Mouse (Mus musculus) kidney, adult 2 months (tissue): ENCODE results near the gene Dyx1c1.

ENCODE experiments used
- CTCF ChIP-seq: fragments of 200-500 bp; conservative IDR thresholded peaks from 2 replicates; pipeline ENCODE4 v1.5.1; 2011; ENCODE audit warnings: low read depth, mild to moderate bottlenecking, control low read depth, low read length, moderate library complexity, mixed read lengths; ENCODE audit not compliant: insufficient read depth, insufficient read length
- POLR2A ChIP-seq: fragments of 200-500 bp; IDR thresholded peaks from one replicate; pipeline ENCODE4 v1.6.1; 2011; ENCODE audit warnings: low read depth, low read length, control low read depth

DNA sequence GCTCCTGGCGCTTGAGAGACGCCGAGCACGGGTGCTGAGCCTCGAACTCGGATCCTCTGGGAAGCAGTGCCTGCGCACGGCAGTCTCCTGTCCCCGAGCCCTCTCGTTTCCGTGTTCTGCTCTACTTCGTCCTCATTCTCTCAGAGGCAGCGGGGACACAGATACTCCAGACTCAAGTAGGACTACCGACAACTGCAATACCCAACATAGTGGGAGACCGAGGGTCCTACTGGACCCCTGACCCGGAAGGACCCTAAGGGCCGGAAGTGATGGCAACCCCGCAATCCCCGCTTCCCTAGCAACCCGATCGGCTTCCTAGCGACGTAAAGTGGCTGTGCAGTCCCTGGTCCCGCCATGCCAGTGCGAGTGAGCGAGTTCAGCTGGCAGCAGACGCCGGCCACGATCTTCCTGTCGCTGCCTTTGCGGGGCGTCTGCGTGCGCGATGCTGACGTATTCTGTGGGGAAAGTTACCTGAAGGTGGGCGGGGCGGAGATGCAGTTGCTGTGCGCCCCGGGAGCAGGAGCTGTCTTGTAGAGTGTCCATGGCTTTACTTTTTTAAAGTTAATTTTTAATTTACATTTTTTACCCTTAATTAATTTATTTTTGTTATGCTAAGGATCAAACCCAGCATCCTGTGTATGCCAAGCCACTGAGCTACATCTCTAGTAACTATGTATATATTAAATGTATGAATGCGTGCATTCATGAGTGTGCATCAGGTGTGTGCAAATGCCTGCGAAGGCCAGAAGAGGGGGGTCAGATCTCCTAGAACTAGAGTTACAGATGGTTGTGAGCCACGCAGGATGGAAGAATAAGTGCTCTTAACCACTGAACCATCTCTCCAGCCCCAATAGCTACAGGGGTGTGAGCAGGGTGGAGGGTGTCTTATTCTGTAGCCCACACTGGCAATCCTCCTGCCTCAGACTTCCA lies at the start of gene Dyx1c1, which contains the start of gene Gm44503:
- TF ChIP-seq CTCF (no peak), POLR2A (no peak)
